Mouse (Mus musculus): ENCODE measurements at regions not wholly inside any gene's neighbourhood (a gene's known extent, or its start where the extent isn't known, plus 50 kb on each side); places are given as distances from the start of the nearest gene placed in this dataset.

DNA sequence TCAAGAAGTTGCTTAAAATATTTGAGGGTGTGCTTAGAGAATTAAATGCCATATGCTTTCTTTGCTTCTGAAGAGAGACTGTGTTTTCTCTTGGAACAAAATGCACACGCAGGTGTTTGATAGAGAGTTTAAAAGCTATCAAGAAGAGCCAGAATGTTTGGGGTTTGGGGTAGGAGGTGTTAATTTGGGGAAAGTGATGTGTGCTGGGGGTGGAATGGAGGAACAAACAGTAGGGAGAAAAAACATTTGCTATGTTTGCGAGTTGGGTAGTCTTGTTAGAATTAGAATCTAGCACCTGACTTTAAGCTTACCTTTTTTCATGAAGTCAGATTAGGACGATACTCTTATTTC lies 1248.9 kb upstream of the Zeb2 start:
- DNase-seq (ENCODE audit: extremely low read depth, insufficient read length, low spot score) = no peak

GRCm38 (mm10) chr2:46365428-46366134 lies 1248.4 kb upstream of the Zeb2 start:
- DNase-seq (ENCODE audit: extremely low read depth, insufficient read length, low spot score) = no peak

- DNase-seq (ENCODE audit: extremely low read depth, insufficient read length, low spot score) = no peak
Observed at GRCm38 (mm10) chr2:46360049-46360712, 1243.0 kb upstream of the Zeb2 start.

DNA sequence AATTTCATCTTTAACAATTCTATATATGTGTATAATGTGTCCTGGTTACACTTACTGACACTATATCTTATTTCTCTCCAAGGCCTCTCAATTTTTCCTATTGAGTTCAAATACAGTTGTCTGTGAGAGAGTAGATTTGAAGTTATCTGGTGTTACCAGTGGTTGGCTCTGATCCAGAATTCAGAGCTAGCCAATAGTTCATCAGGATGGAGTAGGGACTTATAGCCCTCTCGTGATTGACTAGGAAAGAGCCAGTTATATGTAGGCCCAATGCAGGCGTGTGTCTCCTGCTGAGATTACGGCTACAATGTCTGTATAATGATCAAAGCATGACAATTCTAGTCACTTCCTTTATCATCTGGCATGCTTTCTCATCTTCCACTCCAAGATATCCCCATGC lies 1241.0 kb upstream of the Zeb2 start:
- no peak for DNase-seq (ENCODE audit: extremely low read depth, insufficient read length, low spot score)

DNA sequence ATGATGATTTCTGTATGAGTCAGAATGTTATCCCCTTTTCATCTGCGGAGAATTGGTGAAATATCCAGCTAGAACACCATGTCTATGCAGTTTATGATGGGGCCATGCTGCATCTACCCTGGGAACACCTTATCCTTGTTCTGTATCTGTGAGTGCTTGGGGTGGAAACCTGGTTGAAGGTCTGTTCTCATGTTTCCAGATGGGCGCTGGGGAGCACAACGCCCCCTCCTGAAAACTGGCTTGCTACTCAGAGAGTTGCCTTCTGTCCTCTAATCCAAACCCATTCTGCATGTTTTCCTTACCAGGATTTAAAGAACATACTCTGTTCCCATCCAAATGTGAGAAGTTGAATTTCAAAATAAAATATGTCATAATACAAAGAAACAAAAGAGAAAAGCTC lies 1239.5 kb upstream of the Zeb2 start:
- DNase-seq (ENCODE audit: extremely low read depth, insufficient read length, low spot score) = no peak

GRCm38 (mm10) chr2:46340694-46341093 lies 1223.5 kb upstream of the Zeb2 start:
- DNase-seq (ENCODE audit: extremely low read depth, insufficient read length, low spot score) = no peak

GRCm38 (mm10) chr2:46316666-46317065 lies 1199.5 kb upstream of the Zeb2 start:
- DNase-seq (ENCODE audit: extremely low read depth, insufficient read length, low spot score) = no peak

- DNase-seq (ENCODE audit: extremely low read depth, insufficient read length, low spot score) = no peak
Observed at GRCm38 (mm10) chr2:46315243-46315642, 1198.0 kb upstream of the Zeb2 start.

- no peak for DNase-seq (ENCODE audit: extremely low read depth, insufficient read length, low spot score)
Observed at GRCm38 (mm10) chr2:46307582-46308153, 1190.5 kb upstream of the Zeb2 start.

GRCm38 (mm10) chr2:46302627-46303026 lies 1185.4 kb upstream of the Zeb2 start:
- no peak for DNase-seq (ENCODE audit: extremely low read depth, insufficient read length, low spot score)

GRCm38 (mm10) chr2:46297274-46297843 lies 1180.2 kb upstream of the Zeb2 start:
- DNase-seq (ENCODE audit: extremely low read depth, insufficient read length, low spot score) = no peak

GRCm38 (mm10) chr2:46283929-46284598 lies 1166.9 kb upstream of the Zeb2 start:
- no peak for DNase-seq (ENCODE audit: extremely low read depth, insufficient read length, low spot score)

- DNase-seq (ENCODE audit: extremely low read depth, insufficient read length, low spot score) = no peak
Observed at GRCm38 (mm10) chr2:46280822-46281221, 1163.6 kb upstream of the Zeb2 start.

- DNase-seq (ENCODE audit: extremely low read depth, insufficient read length, low spot score) = no peak
Observed at GRCm38 (mm10) chr2:46261618-46262017, 1144.4 kb upstream of the Zeb2 start.

DNA sequence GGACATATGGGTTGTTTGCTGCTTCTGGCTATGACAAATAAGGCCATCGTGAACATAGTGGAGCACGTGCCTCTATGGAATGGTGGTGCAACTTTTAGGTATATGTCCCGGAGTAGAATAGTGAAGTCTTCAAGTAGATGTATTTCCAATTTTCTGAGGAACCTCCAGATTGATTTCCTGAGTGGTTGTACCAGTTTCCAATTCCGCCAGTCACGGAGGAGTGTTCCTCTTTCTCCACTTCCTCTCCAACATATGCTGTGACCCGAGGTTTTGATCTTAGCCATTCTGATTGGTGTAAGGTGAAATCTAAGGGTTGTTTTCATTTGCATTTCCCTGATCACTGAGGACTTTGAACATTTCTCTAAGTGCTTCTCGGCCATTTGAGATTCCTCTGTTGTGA lies 1134.4 kb upstream of the Zeb2 start:
- DNase-seq (ENCODE audit: extremely low read depth, insufficient read length, low spot score) = no peak

DNA sequence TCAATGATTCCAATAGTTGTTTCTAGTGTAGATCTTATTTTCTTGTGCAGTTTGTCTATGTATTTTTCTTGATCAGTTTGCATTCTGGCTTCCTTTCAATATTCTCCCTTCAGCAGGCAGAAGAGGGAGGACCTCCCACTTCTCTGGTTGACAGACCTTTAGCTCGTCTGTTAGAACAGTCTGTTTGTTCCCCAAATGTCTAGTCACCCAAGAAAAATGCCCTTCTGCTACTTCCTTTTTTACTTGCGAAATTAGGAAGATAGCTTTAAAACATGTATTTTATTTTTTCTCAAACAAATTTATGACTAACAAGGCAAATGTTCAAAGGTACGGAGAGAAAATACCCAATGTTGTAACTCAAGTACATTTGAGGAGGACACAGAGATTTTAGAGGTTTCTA lies 1128.5 kb upstream of the Zeb2 start:
- no peak for DNase-seq (ENCODE audit: extremely low read depth, insufficient read length, low spot score)

DNA sequence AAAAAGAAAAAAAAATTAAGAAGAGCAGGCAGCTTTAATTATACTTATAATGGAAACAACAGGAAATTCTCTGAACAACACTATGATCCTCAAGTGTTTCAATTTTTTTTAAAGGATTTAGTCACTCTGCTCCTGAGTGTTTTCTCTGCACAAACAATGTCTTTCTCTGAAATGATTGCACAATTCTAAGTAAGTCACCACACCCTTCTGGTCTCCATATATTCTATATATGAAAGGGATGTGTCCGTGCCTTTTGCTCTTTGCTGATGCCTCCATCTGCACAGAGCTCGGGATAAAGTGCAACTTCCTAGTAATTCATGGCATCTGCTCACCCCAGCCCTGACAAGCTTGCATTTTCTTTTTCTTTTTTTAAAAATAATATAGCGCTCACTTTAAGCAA lies 1127.5 kb upstream of the Zeb2 start:
- DNase-seq (ENCODE audit: extremely low read depth, insufficient read length, low spot score) = no peak

- DNase-seq (ENCODE audit: extremely low read depth, insufficient read length, low spot score) = no peak
Observed at GRCm38 (mm10) chr2:46242806-46243205, 1125.6 kb upstream of the Zeb2 start.

GRCm38 (mm10) chr2:46239874-46240273 lies 1122.7 kb upstream of the Zeb2 start:
- no peak for DNase-seq (ENCODE audit: extremely low read depth, insufficient read length, low spot score)

GRCm38 (mm10) chr2:46230791-46231450 lies 1113.7 kb upstream of the Zeb2 start:
- peak; percentile 14 for DNase-seq (ENCODE audit: extremely low read depth, insufficient read length, low spot score)

Measured in 3134 (cell line).